Mouse (Mus musculus) liver, embryonic 14.5 days (tissue): Measurements from ENCODE around the gene Dnajc14.

ENCODE experiments used
- CTCF ChIP-seq: IDR thresholded peaks from 2 replicates; pipeline ENCODE4 v1.5.1; 2016; ENCODE audit warnings: antibody characterized with exemption, low read depth, control low read depth
- EP300 ChIP-seq: IDR thresholded peaks from 2 replicates; pipeline ENCODE4 v1.6.1; 2016; ENCODE audit warnings: antibody characterized with exemption, low read depth

GRCm38 (mm10) chr10:128804271-128805091 lies 619 bp downstream of the Dnajc14 start, which contains the start of gene Tmem198b:
- TF ChIP-seq CTCF: no peak
- TF ChIP-seq EP300: no peak
